Mouse (Mus musculus) CH12.LX (cell line): ENCODE measurements around the gene Tmem266. TPM values are rescaled to one million over a fixed set of nuclear protein-coding genes. Genes with fewer than 3 reads are reported as not detected.

Source experiments
- DNase-seq: peaks from one replicate; pipeline ENCODE4 v3.0.0-alpha.2; 2013; ENCODE audit errors: extremely low read depth
- H3K27ac ChIP-seq: 2 replicates; pipeline ENCODE4 v1.5.1; 2012; ENCODE audit warnings: low read depth, mild to moderate bottlenecking, control low read depth, moderate library complexity; ENCODE audit not compliant: insufficient read depth
- H3K27me3 ChIP-seq: replicated peaks from 2 replicates; pipeline ENCODE3; 2012; ENCODE audit warnings: inconsistent platforms
- H3K36me3 ChIP-seq, 2 experiments: replicated peaks in 1 of 2; 2 replicates each; pipeline versions ENCODE3 to v1.6.1; 2012; ENCODE audit warnings: inconsistent platforms in 1 of 2, low read length in 1 of 2, mild to moderate bottlenecking in 1 of 2, mixed read lengths in 1 of 2, moderate library complexity in 1 of 2; ENCODE audit not compliant: control insufficient read depth in 1 of 2, insufficient read depth in 1 of 2
- H3K4me1 ChIP-seq, 2 experiments: 2 replicates each; pipeline ENCODE4 v1.6.1; 2012; ENCODE audit warnings: inconsistent platforms in 1 of 2, moderate library complexity in 1 of 2; ENCODE audit not compliant: insufficient read depth in 2 of 2, control insufficient read depth in 1 of 2
- H3K4me2 ChIP-seq: 2 replicates; pipeline ENCODE4 v1.6.1; 2012; ENCODE audit warnings: low read depth, mild to moderate bottlenecking, control low read depth; ENCODE audit not compliant: poor library complexity, insufficient read depth, severe bottlenecking
- H3K4me3 ChIP-seq, 3 experiments: fragments of 150-350 bp in 1 of 3; sonication (generic) in 1 of 3; replicated peaks in 1 of 3; 2 replicates each; pipeline versions ENCODE3 to v1.5.1; 2011 to 2012; ENCODE audit warnings: low read depth in 2 of 3, low read length in 2 of 3, mild to moderate bottlenecking in 2 of 3, moderate library complexity in 2 of 3, control low read depth in 1 of 3, improper control_type of control experiment in 1 of 3, inconsistent platforms in 1 of 3, mixed read lengths in 1 of 3; ENCODE audit not compliant: poor library complexity in 1 of 3
- H3K79me2 ChIP-seq: replicated peaks from 2 replicates; pipeline ENCODE4 v1.6.1; 2012; ENCODE audit warnings: mild to moderate bottlenecking, moderate library complexity; ENCODE audit not compliant: control insufficient read depth, poor library complexity, insufficient read depth, severe bottlenecking; ENCODE audit errors: extremely low read depth
- H3K9ac ChIP-seq: 2 replicates; pipeline ENCODE4 v1.6.1; 2012; ENCODE audit warnings: low read depth, mild to moderate bottlenecking, control low read depth, moderate library complexity; ENCODE audit not compliant: insufficient read depth
- H3K9me3 ChIP-seq: replicated peaks from 2 replicates; pipeline ENCODE3; 2012; ENCODE audit warnings: low read length, inconsistent platforms, mixed read lengths
- BHLHE40 ChIP-seq: IDR thresholded peaks from 2 replicates; pipeline ENCODE4 v1.6.1; 2011; ENCODE audit warnings: mild to moderate bottlenecking, low read depth, low read length, improper control_type of control experiment
- CHD2 ChIP-seq: IDR thresholded peaks from 2 replicates; pipeline ENCODE4 v1.6.1; 2011; ENCODE audit warnings: low read length, improper control_type of control experiment
- CTCF ChIP-seq, 2 experiments: IDR thresholded peaks in 1 of 2; conservative IDR thresholded peaks in 1 of 2; 2 replicates each; pipeline ENCODE4 v1.5.1; 2011 to 2012; ENCODE audit warnings: low read depth in 2 of 2, low read length in 2 of 2, improper control_type of control experiment in 1 of 2, inconsistent platforms in 1 of 2, mild to moderate bottlenecking in 1 of 2, moderate library complexity in 1 of 2
- ELF1 ChIP-seq: IDR thresholded peaks from 2 replicates; pipeline ENCODE4 v1.6.1; 2014; ENCODE audit warnings: low read depth, mild to moderate bottlenecking, inconsistent platforms, low read length, improper control_type of control experiment
- EP300 ChIP-seq: IDR thresholded peaks from 2 replicates; pipeline ENCODE4 v1.6.1; 2011; ENCODE audit warnings: low read length, improper control_type of control experiment
- HCFC1 ChIP-seq: IDR thresholded peaks from 2 replicates; pipeline ENCODE4 v1.6.1; 2012; ENCODE audit warnings: low read depth, mild to moderate bottlenecking, inconsistent platforms, low read length, improper control_type of control experiment
- IRF4 ChIP-seq: IDR thresholded peaks from 2 replicates; pipeline ENCODE4 v1.6.1; 2014; ENCODE audit warnings: low read depth, mild to moderate bottlenecking, inconsistent platforms, low read length, improper control_type of control experiment
- KAT2A ChIP-seq: IDR thresholded peaks from 2 replicates; pipeline ENCODE4 v1.6.1; 2012; ENCODE audit warnings: low read length, improper control_type of control experiment, inconsistent platforms; ENCODE audit not compliant: insufficient replicate concordance
- MAFK ChIP-seq: IDR thresholded peaks from 2 replicates; pipeline ENCODE4 v1.6.1; 2011; ENCODE audit warnings: low read length, improper control_type of control experiment; ENCODE audit not compliant: insufficient replicate concordance
- MAX ChIP-seq: IDR thresholded peaks from 2 replicates; pipeline ENCODE4 v1.6.1; 2011; ENCODE audit warnings: low read length, improper control_type of control experiment
- MAZ ChIP-seq: IDR thresholded peaks from 2 replicates; pipeline ENCODE4 v1.6.1; 2012; ENCODE audit warnings: low read depth, mild to moderate bottlenecking, inconsistent platforms, low read length, improper control_type of control experiment, moderate library complexity
- MEF2A ChIP-seq: IDR thresholded peaks from 2 replicates; pipeline ENCODE4 v1.6.1; 2014; ENCODE audit warnings: low read depth, mild to moderate bottlenecking, inconsistent platforms, low read length, improper control_type of control experiment, borderline replicate concordance
- MXI1 ChIP-seq: IDR thresholded peaks from 2 replicates; pipeline ENCODE4 v1.6.1; 2011; ENCODE audit warnings: mild to moderate bottlenecking, low read depth, low read length, improper control_type of control experiment
- POLR2AphosphoS2 ChIP-seq: IDR thresholded peaks from 2 replicates; pipeline ENCODE4 v1.6.1; 2011; ENCODE audit warnings: low read depth, low read length, improper control_type of control experiment
- SMC3 ChIP-seq: IDR thresholded peaks from 2 replicates; pipeline ENCODE4 v1.6.1; 2011; ENCODE audit warnings: low read depth, low read length, improper control_type of control experiment
- TBP ChIP-seq: conservative IDR thresholded peaks from 2 replicates; pipeline ENCODE4 v1.6.1; 2011; ENCODE audit warnings: low read depth, low read length, improper control_type of control experiment
- TCF12 ChIP-seq: IDR thresholded peaks from 2 replicates; pipeline ENCODE4 v1.6.1; 2014; ENCODE audit warnings: low read depth, mild to moderate bottlenecking, inconsistent platforms, low read length, improper control_type of control experiment
- USF2 ChIP-seq: conservative IDR thresholded peaks from 2 replicates; pipeline ENCODE4 v1.6.1; 2011; ENCODE audit warnings: low read depth, low read length, improper control_type of control experiment
- ZKSCAN1 ChIP-seq: IDR thresholded peaks from 2 replicates; pipeline ENCODE4 v1.6.1; 2012; ENCODE audit warnings: low read depth, inconsistent platforms, low read length, improper control_type of control experiment, borderline replicate concordance
- ZMIZ1 ChIP-seq: IDR thresholded peaks from 2 replicates; pipeline ENCODE4 v1.6.1; 2012; ENCODE audit warnings: low read depth, mild to moderate bottlenecking, inconsistent platforms, low read length, improper control_type of control experiment
- dilution Hi-C: fragments of 300-500 bp; cut with MboI; formaldehyde crosslinking; loops from 2 replicates; pipeline ENCODE4 v1.14.3; 2020; ENCODE audit warnings: low sequenced_read_pairs; ENCODE audit not compliant: extremely low pct_unique_long_range_greater_than_20kb, extremely low pct_ligation_motif_present
- in situ Hi-C: fragments of 300-500 bp; cut with MboI; formaldehyde crosslinking; loops from 3 replicates; pipeline ENCODE4 v1.14.3; 2019; ENCODE audit warnings: low sequenced_read_pairs, low pct_ligation_motif_present, low pct_unique_long_range_greater_than_20kb, mixed read lengths
- polyA plus RNA-seq: library from polyadenylated mRNA; unstranded; fragments of >175 nt; gene quantifications from 2 replicates; pipeline ENCODE4 v1.2.1, GENCODE M21; 2012; ENCODE audit warnings: low read depth; ENCODE audit not compliant: insufficient read length
- total RNA-seq, 2 experiments: library from RNA; depleted of rRNA; stranded (reverse); fragments of 300-350 nt in 1 of 2; fragments of >200 nt in 1 of 2; gene quantifications; 2 replicates each; pipeline ENCODE4 v1.2.3; 2012 to 2014

Gene Tmem266
- total and polyA plus RNA-seq, 3 experiments = not detected

DNA sequence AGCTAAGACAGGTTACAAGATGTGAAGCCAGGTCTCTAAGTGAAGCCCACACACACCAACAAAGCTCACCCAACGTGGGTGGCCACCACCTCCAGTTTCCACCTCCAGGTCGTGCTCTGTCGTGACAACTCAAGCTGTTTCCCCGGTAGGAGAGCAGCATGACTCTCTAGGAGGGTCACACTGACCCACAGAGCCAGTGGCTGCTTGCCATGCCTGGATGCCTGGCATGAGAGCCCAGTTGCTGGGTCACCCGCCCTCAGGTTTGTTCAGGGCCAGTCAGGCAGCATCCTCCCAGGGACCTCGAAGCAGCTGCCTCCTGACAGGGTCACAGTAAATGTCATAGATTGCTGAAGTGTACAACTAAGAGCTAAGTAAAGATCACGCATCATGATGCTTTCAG, 34.1 kb downstream of the Tmem266 start:
- no peaks in the 10 kb centered on the region for H3K36me3 ChIP-seq
- dilution Hi-C loops (no loop called here), in situ Hi-C loops (no loop called here)
- H3K9me3 ChIP-seq = no peaks in the 10 kb centered on the region
- no peak for DNase-seq
- H3K4me1 ChIP-seq = peaks cover 0 to 10% of the 10 kb centered on the region in 2 experiments; a peak in 2 of 4 replicates
- H3K27me3 ChIP-seq = peaks cover 7% of the 10 kb centered on the region
- H3K9ac ChIP-seq = no peak overlapping the region
- H3K79me2 ChIP-seq = no peaks in the 10 kb centered on the region
- no peak overlapping the region for H3K4me2 ChIP-seq
- no peak overlapping the region for H3K4me3 ChIP-seq
- TF ChIP-seq TBP = no peak
- TF ChIP-seq MAX = no peak
- TF ChIP-seq TCF12 = no peak
- no peak for TF ChIP-seq POLR2AphosphoS2
- TF ChIP-seq SMC3 = no peak
- TF ChIP-seq MAFK = no peak
- no peak for TF ChIP-seq MEF2A
- no peak for TF ChIP-seq ELF1
- no peak for TF ChIP-seq BHLHE40
- no peak for TF ChIP-seq HCFC1
- no peak for TF ChIP-seq EP300
- TF ChIP-seq CHD2 = no peak
- TF ChIP-seq IRF4 = no peak
- TF ChIP-seq MXI1 = no peak
- no peak overlapping the region for H3K27ac ChIP-seq

DNA sequence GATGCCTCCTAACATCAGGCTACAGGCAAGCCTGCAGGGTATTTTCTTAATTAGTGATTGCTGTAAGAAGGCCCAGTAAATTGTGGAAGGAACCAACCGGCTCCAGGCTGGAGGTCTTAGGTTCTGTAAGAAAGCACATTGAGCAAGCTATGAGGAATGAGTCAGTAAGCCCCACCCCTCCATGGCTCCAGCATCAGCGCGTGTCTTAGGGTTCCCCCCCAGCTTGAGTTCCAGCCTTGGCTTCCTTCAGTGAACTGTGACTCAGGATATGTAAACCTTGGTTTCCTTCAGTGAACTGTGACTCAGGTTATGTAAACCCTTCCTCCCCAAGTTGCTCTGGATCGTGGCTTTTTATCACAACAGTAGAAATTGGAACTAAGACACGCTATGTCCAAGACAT, 35.3 kb downstream of the Tmem266 start:
- H3K27me3 ChIP-seq = peaks cover 7% of the 10 kb centered on the region
- in situ Hi-C loops = no loop called here
- H3K9me3 ChIP-seq = no peaks in the 10 kb centered on the region
- no peak overlapping the region for H3K4me2 ChIP-seq
- no peak overlapping the region for H3K9ac ChIP-seq
- no peak overlapping the region for H3K27ac ChIP-seq
- H3K4me1 ChIP-seq = peaks cover 0 to 10% of the 10 kb centered on the region in 2 experiments; a peak in 2 of 4 replicates
- dilution Hi-C loops = no loop called here
- TF ChIP-seq ZKSCAN1 (no peak), MAZ (no peak), KAT2A (no peak), CHD2 (no peak), IRF4 (no peak), USF2 (no peak), CTCF (conservative IDR thresholded peaks at IDR 0.05 in 1 of 2, IDR thresholded peaks at IDR 0.05 in 1 of 2; ENCODE audit: low read depth in 2 of 2, low read length in 2 of 2) (no peak), EP300 (no peak), ZMIZ1 (no peak)
- no peaks in the 10 kb centered on the region for H3K79me2 ChIP-seq
- peak; percentile 34 for DNase-seq
- no peak overlapping the region for H3K4me3 ChIP-seq
- H3K36me3 ChIP-seq = no peaks in the 10 kb centered on the region
